Mouse (Mus musculus): ENCODE results near the gene Fam160a2.

- TF ChIP-seq POLR2A (IDR thresholded peaks at IDR 0.05; ENCODE audit: insufficient read length, low read depth), result no peak
- TF ChIP-seq POLR2AphosphoS2 (IDR thresholded peaks at IDR 0.05; ENCODE audit: insufficient read length, low read depth), result no peak
- TF ChIP-seq MAX (IDR thresholded peaks at IDR 0.05; ENCODE audit: low read depth), result no peak
- no peak for TF ChIP-seq TCF12 (IDR thresholded peaks at IDR 0.05; ENCODE audit: insufficient read depth, poor library complexity, severe bottlenecking)
- no peak for TF ChIP-seq CEBPB (IDR thresholded peaks at IDR 0.05; ENCODE audit: insufficient read depth, poor library complexity, severe bottlenecking)
- no peak for TF ChIP-seq USF1 (IDR thresholded peaks at IDR 0.05; ENCODE audit: low read depth)
- TF ChIP-seq REST (IDR thresholded peaks at IDR 0.05; ENCODE audit: insufficient read depth, insufficient read length), result no peak
- no peak for TF ChIP-seq E2F4 (IDR thresholded peaks at IDR 0.05; ENCODE audit: insufficient read depth)
Observed at GRCm38 (mm10) chr7:105416529-105416928, 16.7 kb upstream of the Fam160a2 start.

All from myocyte (in vitro differentiated cells).